Mouse (Mus musculus): ENCODE results near the gene Cd8a. TPM values are rescaled to one million over a fixed set of nuclear protein-coding genes. Genes with fewer than 3 reads are reported as not detected.

Cd8a gene
- total and polyA plus RNA-seq, 3 experiments, result 0.13 to 0.72 (median 0.25) TPM

DNA sequence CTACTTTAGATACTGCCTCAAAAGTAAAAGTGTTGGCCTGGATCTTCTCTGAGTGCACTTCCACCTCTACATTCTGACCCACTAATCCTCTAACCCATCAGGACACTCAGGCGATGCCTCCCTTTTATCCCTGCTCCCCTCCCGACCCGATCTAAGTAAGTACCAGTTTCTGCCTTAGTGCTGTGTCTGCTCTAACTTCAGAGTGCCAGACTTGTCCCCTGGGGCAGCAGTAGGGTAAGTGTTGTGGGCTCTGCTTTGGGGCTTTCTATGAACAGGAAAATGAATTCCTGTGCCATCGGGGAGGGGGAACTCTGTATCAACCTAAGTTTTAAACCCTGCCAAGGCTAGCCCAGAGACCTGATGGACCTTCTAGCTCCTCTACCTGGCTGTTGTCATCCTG is 13.0 kb upstream of the Cd8a start:
- TF ChIP-seq POLR2A (IDR thresholded peaks at IDR 0.05; ENCODE audit: insufficient read depth, low read depth, low read length) (no peak), CTCF (IDR thresholded peaks at IDR 0.05) (no peak)
- no peaks in the 10 kb centered on the region for H3K79me2 ChIP-seq (replicated peaks; ENCODE audit: control insufficient read depth, insufficient read depth, low read length)
- intact Hi-C loops (cut with DNase I), result no loop called here
- DNase-seq, result no peak
- H3K27ac ChIP-seq, result no peak overlapping the region
- no peaks in the 10 kb centered on the region for H3K4me1 ChIP-seq (ENCODE audit: control insufficient read depth, insufficient read depth, low read length)
- no peak overlapping the region for H3K9ac ChIP-seq (ENCODE audit: low read depth, low read length)
- no peak overlapping the region for H3K4me3 ChIP-seq
- no peaks in the 10 kb centered on the region for H3K27me3 ChIP-seq (ENCODE audit: control insufficient read depth, insufficient read depth, low read length)
- WGBS, result 78% methylated on average over 4 of the region's 4 CpGs
- no peaks in the 10 kb centered on the region for H3K36me3 ChIP-seq (ENCODE audit: control insufficient read depth, insufficient read depth, low read length)

DNA sequence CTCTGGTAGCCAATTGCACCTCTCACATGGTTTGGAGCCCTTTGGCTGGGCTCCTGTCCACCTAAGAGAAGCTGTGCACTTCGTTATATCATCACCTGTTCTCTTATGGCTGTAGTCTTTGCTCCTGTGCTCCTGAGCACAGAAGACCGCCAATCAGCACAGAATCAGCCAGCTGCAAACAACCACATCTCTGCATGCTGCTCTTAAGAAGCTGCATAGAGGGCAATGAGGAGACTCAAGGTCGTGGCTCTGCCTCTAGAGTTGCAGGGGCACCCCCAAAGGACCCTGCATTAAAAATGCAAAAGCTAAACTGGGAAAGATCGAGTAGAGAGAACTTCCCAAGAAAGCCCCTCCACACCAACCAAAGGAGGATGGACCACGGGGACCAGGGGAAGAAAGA is 12.5 kb upstream of the Cd8a start:
- no peaks in the 10 kb centered on the region for H3K27me3 ChIP-seq (ENCODE audit: control insufficient read depth, insufficient read depth, low read length)
- H3K9ac ChIP-seq (ENCODE audit: low read depth, low read length), result no peak overlapping the region
- H3K4me1 ChIP-seq (ENCODE audit: control insufficient read depth, insufficient read depth, low read length), result no peaks in the 10 kb centered on the region
- TF ChIP-seq POLR2A (IDR thresholded peaks at IDR 0.05; ENCODE audit: insufficient read depth, low read depth, low read length) (no peak), EP300 (IDR thresholded peaks at IDR 0.05; ENCODE audit: insufficient read depth, low read depth, low read length) (no peak), CTCF (IDR thresholded peaks at IDR 0.05) (no peak)
- no peak for DNase-seq
- no peaks in the 10 kb centered on the region for H3K36me3 ChIP-seq (ENCODE audit: control insufficient read depth, insufficient read depth, low read length)
- intact Hi-C loops (cut with DNase I), result no loop called here
- no peaks in the 10 kb centered on the region for H3K79me2 ChIP-seq (replicated peaks; ENCODE audit: control insufficient read depth, insufficient read depth, low read length)
- no peak overlapping the region for H3K27ac ChIP-seq
- 54% methylated on average over 5 of the region's 5 CpGs for WGBS
- no peak overlapping the region for H3K4me3 ChIP-seq

DNA sequence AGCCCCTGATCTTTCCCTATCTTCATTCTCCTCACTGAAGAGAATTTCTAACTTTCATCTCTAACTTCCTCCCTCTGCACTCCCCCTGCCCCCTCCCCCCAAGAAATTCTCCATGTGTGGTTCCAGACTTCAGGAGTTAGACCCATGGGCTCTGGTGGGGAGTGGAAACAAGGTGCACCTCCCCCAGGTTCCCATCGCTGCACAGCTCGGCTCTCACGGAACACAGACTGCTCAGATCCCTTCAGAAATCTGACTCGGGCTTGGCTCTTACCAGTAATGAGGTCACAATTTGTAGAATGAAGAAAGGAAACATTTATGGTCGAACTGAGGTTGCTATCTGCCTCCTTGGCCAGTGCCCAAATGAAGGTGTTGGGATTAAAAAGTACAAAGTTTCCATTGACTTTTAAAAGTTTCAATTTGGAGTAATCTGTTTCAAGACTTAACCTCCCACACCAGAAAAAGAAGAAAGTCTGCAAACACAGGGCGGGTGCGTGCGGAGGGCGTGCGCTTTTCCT is 12.0 kb upstream of the Cd8a start:
- no peak overlapping the region for H3K27ac ChIP-seq
- no peak for DNase-seq
- H3K4me1 ChIP-seq (ENCODE audit: control insufficient read depth, insufficient read depth, low read length), result no peaks in the 10 kb centered on the region
- no peak overlapping the region for H3K9ac ChIP-seq (ENCODE audit: low read depth, low read length)
- no peak overlapping the region for H3K4me3 ChIP-seq
- no peaks in the 10 kb centered on the region for H3K36me3 ChIP-seq (ENCODE audit: control insufficient read depth, insufficient read depth, low read length)
- no peaks in the 10 kb centered on the region for H3K27me3 ChIP-seq (ENCODE audit: control insufficient read depth, insufficient read depth, low read length)
- no peaks in the 10 kb centered on the region for H3K79me2 ChIP-seq (replicated peaks; ENCODE audit: control insufficient read depth, insufficient read depth, low read length)
- WGBS, result 62% methylated on average over 10 of the region's 10 CpGs
- intact Hi-C loops (cut with DNase I), result no loop called here
- TF ChIP-seq POLR2A (IDR thresholded peaks at IDR 0.05; ENCODE audit: insufficient read depth, low read depth, low read length), result no peak
- TF ChIP-seq EP300 (IDR thresholded peaks at IDR 0.05; ENCODE audit: insufficient read depth, low read depth, low read length), result no peak
- no peak for TF ChIP-seq CTCF (IDR thresholded peaks at IDR 0.05)

DNA sequence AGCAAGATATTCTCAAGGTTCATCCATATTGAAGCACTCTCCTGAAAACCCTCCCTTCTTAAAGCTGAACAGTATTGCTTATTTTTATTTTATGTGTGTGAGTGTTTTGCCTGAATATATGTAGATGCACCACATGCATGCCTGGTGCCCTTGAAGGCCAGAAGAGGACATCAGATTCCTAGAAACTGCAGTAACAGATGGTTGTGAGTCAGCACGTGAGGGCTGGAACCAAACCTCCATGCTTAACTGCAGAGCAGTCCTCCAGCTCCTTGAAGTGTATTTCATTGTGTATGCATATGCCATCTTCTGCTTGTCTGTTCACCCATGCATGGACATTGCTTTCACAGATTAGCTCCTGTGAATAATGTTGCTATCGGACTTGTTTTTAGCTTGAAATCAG is 9.2 kb upstream of the Cd8a start:
- Histone ChIP-seq H3K79me2 (replicated peaks; ENCODE audit: control insufficient read depth, insufficient read depth, low read length) (no peaks in the 10 kb centered on the region), H3K27me3 (ENCODE audit: control insufficient read depth, insufficient read depth, low read length) (no peaks in the 10 kb centered on the region), H3K27ac (no peak overlapping the region), H3K36me3 (ENCODE audit: control insufficient read depth, insufficient read depth, low read length) (no peaks in the 10 kb centered on the region), H3K4me3 (no peak overlapping the region), H3K4me1 (ENCODE audit: control insufficient read depth, insufficient read depth, low read length) (no peaks in the 10 kb centered on the region), H3K9ac (ENCODE audit: low read depth, low read length) (no peak overlapping the region)
- no peak for DNase-seq
- 72% methylated on average over 2 of the region's 2 CpGs for WGBS
- TF ChIP-seq POLR2A (IDR thresholded peaks at IDR 0.05; ENCODE audit: insufficient read depth, low read depth, low read length) (no peak), EP300 (IDR thresholded peaks at IDR 0.05; ENCODE audit: insufficient read depth, low read depth, low read length) (no peak), CTCF (IDR thresholded peaks at IDR 0.05) (no peak)
- intact Hi-C loops (cut with DNase I), result no loop called here

DNA sequence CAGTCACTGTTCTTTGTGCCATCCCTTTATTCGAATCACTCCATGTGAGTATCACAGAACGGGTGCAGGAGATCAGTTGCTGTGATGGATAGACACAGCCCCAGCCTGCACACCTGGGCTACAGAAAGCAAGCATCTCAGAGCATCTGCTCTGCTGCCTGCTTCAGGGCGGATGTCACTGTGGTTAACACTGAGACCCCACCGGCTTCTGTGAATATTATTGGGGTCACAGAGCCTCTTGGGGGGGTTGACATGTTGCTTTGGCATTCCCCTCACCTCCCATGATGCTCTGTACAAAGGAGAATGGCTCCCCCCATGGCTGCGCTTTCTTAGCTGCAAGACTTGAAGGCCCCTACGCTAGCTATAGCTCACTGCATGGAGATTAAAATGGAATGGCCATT is 3.8 kb upstream of the Cd8a start:
- intact Hi-C loops (cut with DNase I), result no loop called here
- Histone ChIP-seq H3K9ac (ENCODE audit: low read depth, low read length) (no peak overlapping the region), H3K27me3 (ENCODE audit: control insufficient read depth, insufficient read depth, low read length) (no peaks in the 10 kb centered on the region), H3K36me3 (ENCODE audit: control insufficient read depth, insufficient read depth, low read length) (no peaks in the 10 kb centered on the region), H3K4me1 (ENCODE audit: control insufficient read depth, insufficient read depth, low read length) (no peaks in the 10 kb centered on the region), H3K4me3 (no peak overlapping the region), H3K27ac (no peak overlapping the region), H3K79me2 (replicated peaks; ENCODE audit: control insufficient read depth, insufficient read depth, low read length) (no peaks in the 10 kb centered on the region)
- no peak for TF ChIP-seq CTCF (IDR thresholded peaks at IDR 0.05)
- TF ChIP-seq POLR2A (IDR thresholded peaks at IDR 0.05; ENCODE audit: insufficient read depth, low read depth, low read length), result no peak
- no peak for TF ChIP-seq EP300 (IDR thresholded peaks at IDR 0.05; ENCODE audit: insufficient read depth, low read depth, low read length)
- 90% methylated on average over 6 of the region's 6 CpGs for WGBS
- DNase-seq, result no peak

DNA sequence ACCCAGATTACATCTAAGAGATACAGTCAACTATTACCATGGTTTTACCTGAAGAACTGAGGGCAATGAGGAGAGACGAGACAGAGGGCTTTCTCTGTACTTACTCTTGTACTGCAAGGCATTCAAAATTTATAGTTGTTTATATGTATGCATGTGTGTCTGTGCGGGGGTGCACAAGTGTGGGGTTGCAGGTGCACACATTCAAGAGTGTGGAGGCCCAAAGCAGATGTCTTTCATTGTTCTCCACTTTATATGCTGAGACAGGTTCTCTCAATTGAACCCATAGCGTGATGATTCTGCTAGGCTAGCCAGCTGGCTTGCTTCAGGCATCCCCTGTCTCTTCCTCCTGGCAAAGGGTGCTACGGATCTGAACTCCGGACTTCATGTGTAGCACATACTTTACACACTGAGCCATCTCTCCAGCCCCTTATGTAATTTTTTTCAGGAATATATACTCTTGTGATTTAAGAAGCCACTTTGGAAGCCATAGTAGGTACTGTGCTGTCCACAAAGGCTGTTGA is 2.1 kb upstream of the Cd8a start:
- Histone ChIP-seq H3K79me2 (replicated peaks; ENCODE audit: control insufficient read depth, insufficient read depth, low read length) (no peaks in the 10 kb centered on the region), H3K36me3 (ENCODE audit: control insufficient read depth, insufficient read depth, low read length) (no peaks in the 10 kb centered on the region), H3K27ac (no peak overlapping the region), H3K27me3 (ENCODE audit: control insufficient read depth, insufficient read depth, low read length) (no peaks in the 10 kb centered on the region), H3K4me3 (no peak overlapping the region), H3K9ac (ENCODE audit: low read depth, low read length) (no peak overlapping the region), H3K4me1 (ENCODE audit: control insufficient read depth, insufficient read depth, low read length) (no peaks in the 10 kb centered on the region)
- DNase-seq, result no peak
- no peak for TF ChIP-seq EP300 (IDR thresholded peaks at IDR 0.05; ENCODE audit: insufficient read depth, low read depth, low read length)
- TF ChIP-seq CTCF (IDR thresholded peaks at IDR 0.05), result no peak
- no peak for TF ChIP-seq POLR2A (IDR thresholded peaks at IDR 0.05; ENCODE audit: insufficient read depth, low read depth, low read length)
- WGBS, result 91% methylated on average over 5 of the region's 5 CpGs
- intact Hi-C loops (cut with DNase I), result no loop called here

All from heart, adult 2 months (tissue).